Mouse (Mus musculus) hindbrain, embryonic 10.5 days (tissue): ENCODE measurements around the gene Nxpe4. TPM values are rescaled to one million over a fixed set of nuclear protein-coding genes. Genes with fewer than 3 reads are reported as not detected.
"Not testable (repeated sequence)": the region's sequence is repeated elsewhere in the genome, so short reads cannot be mapped to it uniquely, and the experiment has no call there.

ENCODE experiments used
- DNase-seq: peaks from one replicate; pipeline ENCODE4 v3.0.0-alpha.2; 2017; ENCODE audit warnings: low spot score
- H3K27ac ChIP-seq: fragments of 300-500 bp; sonication (generic); 2 replicates; pipeline ENCODE4 v1.5.1; 2016; ENCODE audit warnings: mild to moderate bottlenecking, moderate library complexity
- H3K27me3 ChIP-seq: fragments of 300-500 bp; sonication (generic); 2 replicates; pipeline ENCODE4 v1.6.1; 2016; ENCODE audit warnings: mild to moderate bottlenecking; ENCODE audit not compliant: poor library complexity, insufficient read depth, severe bottlenecking
- H3K36me3 ChIP-seq: fragments of 300-500 bp; sonication (generic); 2 replicates; pipeline ENCODE4 v1.6.1; 2016; ENCODE audit warnings: mild to moderate bottlenecking, moderate library complexity
- H3K4me1 ChIP-seq: fragments of 300-500 bp; sonication (generic); replicated peaks from 2 replicates; pipeline ENCODE4 v1.6.1; 2016; ENCODE audit warnings: mild to moderate bottlenecking
- H3K4me3 ChIP-seq: fragments of 300-500 bp; sonication (generic); 2 replicates; pipeline ENCODE4 v1.5.1; 2016; ENCODE audit warnings: mild to moderate bottlenecking, moderate library complexity
- H3K9me3 ChIP-seq: fragments of 300-500 bp; sonication (generic); 2 replicates; pipeline ENCODE4 v1.6.1; 2016; ENCODE audit warnings: mild to moderate bottlenecking, moderate library complexity
- WGBS: fragments of 180-500 bp; shearing (Covaris S2); methylation state at CpG from one replicate; pipeline ENCODE4 v1.1.7; 2016; 5-methylcytosine and 5-hydroxymethylcytosine counted together
- polyA plus RNA-seq: library from polyadenylated mRNA; unstranded; fragments of >200 nt; fragmentation: Nextera tagmentation; extraction: Ambion mirVana; gene quantifications from 2 replicates; pipeline ENCODE4 v1.2.1, GENCODE M21; 2016

The Nxpe4 gene
- polyA plus RNA-seq, 1 experiment from 2014 or later = 4.7 TPM

GRCm38 (mm10) chr9:48294754-48295153, 132.9 kb downstream of the Nxpe4 start:
- Histone ChIP-seq H3K27ac (no peak overlapping the region), H3K4me3 (no peak overlapping the region), H3K9me3 (no peaks in the 10 kb centered on the region), H3K4me1 (no peaks in the 10 kb centered on the region), H3K36me3 (no peaks in the 10 kb centered on the region), H3K27me3 (no peaks in the 10 kb centered on the region)
- 67% methylated on average over 2 of the region's 2 CpGs for WGBS
- no peak for DNase-seq

- WGBS = 91% methylated on average over 7 of the region's 7 CpGs
- no peak overlapping the region for H3K4me3 ChIP-seq
- H3K27me3 ChIP-seq = no peaks in the 10 kb centered on the region
Observed at GRCm38 (mm10) chr9:48298983-48299382, 137.2 kb downstream of the Nxpe4 start.

GRCm38 (mm10) chr9:48303564-48303963, 141.7 kb downstream of the Nxpe4 start:
- not testable (repeated sequence) for H3K36me3 ChIP-seq, H3K27ac ChIP-seq, DNase-seq, H3K4me3 ChIP-seq, H3K27me3 ChIP-seq, H3K4me1 ChIP-seq, H3K9me3 ChIP-seq
- 32% methylated on average over 5 of the region's 5 CpGs for WGBS

More at GRCm38 (mm10) chr9:48298983-48299382, 137.2 kb downstream of the Nxpe4 start:
- no peaks in the 10 kb centered on the region for H3K36me3 ChIP-seq
- no peak overlapping the region for H3K27ac ChIP-seq
- H3K9me3 ChIP-seq = no peaks in the 10 kb centered on the region
- H3K4me1 ChIP-seq = peaks cover 4% of the 10 kb centered on the region; the same call in 1 of the 2 replicates
- no peak for DNase-seq

- no peak for DNase-seq
- Histone ChIP-seq H3K4me3 (no peak overlapping the region), H3K27ac (no peak overlapping the region), H3K36me3 (no peaks in the 10 kb centered on the region), H3K9me3 (no peaks in the 10 kb centered on the region), H3K27me3 (no peaks in the 10 kb centered on the region), H3K4me1 (peaks cover 11% of the 10 kb centered on the region)
- 89% methylated on average over 5 of the region's 5 CpGs for WGBS
Observed at GRCm38 (mm10) chr9:48311241-48311640, 149.4 kb downstream of the Nxpe4 start.

- WGBS = 29% methylated on average over 3 of the region's 3 CpGs
- peak; percentile 41 for DNase-seq
- no peaks in the 10 kb centered on the region for H3K27me3 ChIP-seq
- no peak overlapping the region for H3K4me3 ChIP-seq
- H3K27ac ChIP-seq = peak overlapping the region; percentile 24; the same call in 1 of the 2 replicates
- H3K36me3 ChIP-seq = no peaks in the 10 kb centered on the region
- no peaks in the 10 kb centered on the region for H3K9me3 ChIP-seq
- H3K4me1 ChIP-seq = peaks cover 11% of the 10 kb centered on the region
Observed at GRCm38 (mm10) chr9:48314194-48314593, 152.4 kb downstream of the Nxpe4 start.

GRCm38 (mm10) chr9:48315825-48316224, 154.0 kb downstream of the Nxpe4 start:
- DNase-seq = no peak

GRCm38 (mm10) chr9:48326338-48326737, 164.5 kb downstream of the Nxpe4 start:
- WGBS = 93% methylated on average over 9 of the region's 9 CpGs
- no peak for DNase-seq
- Histone ChIP-seq H3K27ac (no peak overlapping the region), H3K27me3 (0 out of 2 replicates have a peak, but pooled peaks cover 3% of the 10 kb centered on the region), H3K9me3 (no peaks in the 10 kb centered on the region), H3K4me3 (no peak overlapping the region), H3K36me3 (no peaks in the 10 kb centered on the region), H3K4me1 (peaks cover 11% of the 10 kb centered on the region)

More at GRCm38 (mm10) chr9:48315825-48316224, 154.0 kb downstream of the Nxpe4 start:
- H3K9me3 ChIP-seq = no peaks in the 10 kb centered on the region
- no peaks in the 10 kb centered on the region for H3K27me3 ChIP-seq
- no peak overlapping the region for H3K27ac ChIP-seq
- whole genome bisulfite sequencing = 80% methylated on average over 1 of the region's 1 CpGs
- H3K4me1 ChIP-seq = peaks cover 11% of the 10 kb centered on the region
- no peaks in the 10 kb centered on the region for H3K36me3 ChIP-seq
- no peak overlapping the region for H3K4me3 ChIP-seq

GRCm38 (mm10) chr9:48329597-48329996, 167.8 kb downstream of the Nxpe4 start:
- H3K36me3 ChIP-seq = no peaks in the 10 kb centered on the region
- H3K27me3 ChIP-seq = 0 out of 2 replicates have a peak, but pooled peaks cover 3% of the 10 kb centered on the region
- H3K4me3 ChIP-seq = no peak overlapping the region
- H3K27ac ChIP-seq = no peak overlapping the region
- H3K9me3 ChIP-seq = no peaks in the 10 kb centered on the region
- WGBS = 92% methylated on average over 7 of the region's 7 CpGs
- no peaks in the 10 kb centered on the region for H3K4me1 ChIP-seq
- no peak for DNase-seq

GRCm38 (mm10) chr9:48338783-48339455, 177.1 kb downstream of the Nxpe4 start:
- 87% methylated on average over 4 of the region's 4 CpGs for WGBS
- Histone ChIP-seq H3K27me3 (no peaks in the 10 kb centered on the region), H3K36me3 (no peaks in the 10 kb centered on the region), H3K9me3 (no peaks in the 10 kb centered on the region), H3K4me3 (no peak overlapping the region), H3K4me1 (no peaks in the 10 kb centered on the region), H3K27ac (no peak overlapping the region)
- no peak for DNase-seq

GRCm38 (mm10) chr9:48339563-48339962, 177.7 kb downstream of the Nxpe4 start:
- no peak for DNase-seq
- Histone ChIP-seq H3K27ac (no peak overlapping the region), H3K4me3 (no peak overlapping the region), H3K36me3 (no peaks in the 10 kb centered on the region), H3K9me3 (no peaks in the 10 kb centered on the region), H3K27me3 (no peaks in the 10 kb centered on the region), H3K4me1 (no peaks in the 10 kb centered on the region)
- 72% methylated on average over 5 of the region's 5 CpGs for WGBS

GRCm38 (mm10) chr9:48340708-48341380, 179.0 kb downstream of the Nxpe4 start:
- Histone ChIP-seq H3K9me3 (no peaks in the 10 kb centered on the region), H3K4me3 (no peak overlapping the region), H3K27me3 (no peaks in the 10 kb centered on the region), H3K4me1 (no peaks in the 10 kb centered on the region), H3K36me3 (no peaks in the 10 kb centered on the region), H3K27ac (no peak overlapping the region)
- 87% methylated on average over 10 of the region's 10 CpGs for WGBS
- no peak for DNase-seq

- Histone ChIP-seq H3K9me3 (no peaks in the 10 kb centered on the region), H3K27ac (no peak overlapping the region), H3K36me3 (no peaks in the 10 kb centered on the region), H3K4me3 (no peak overlapping the region), H3K4me1 (no peaks in the 10 kb centered on the region), H3K27me3 (no peaks in the 10 kb centered on the region)
- WGBS = 89% methylated on average over 9 of the region's 9 CpGs
- DNase-seq = no peak
Observed at GRCm38 (mm10) chr9:48345456-48345855, 183.6 kb downstream of the Nxpe4 start.

- Histone ChIP-seq H3K4me1 (no peaks in the 10 kb centered on the region), H3K27me3 (no peaks in the 10 kb centered on the region), H3K9me3 (no peaks in the 10 kb centered on the region), H3K27ac (no peak overlapping the region), H3K4me3 (no peak overlapping the region), H3K36me3 (no peaks in the 10 kb centered on the region)
- 94% methylated on average over 3 of the region's 3 CpGs for WGBS
- no peak for DNase-seq
Observed at GRCm38 (mm10) chr9:48345866-48346265, 184.0 kb downstream of the Nxpe4 start.
